Mouse (Mus musculus) heart, embryonic 16.5 days (tissue): Measurements from ENCODE around the gene Myo1a. TPM values are rescaled to one million over a fixed set of nuclear protein-coding genes. Genes with fewer than 3 reads are reported as not detected.

Experiments used
- ATAC-seq: fragments of 200-750 bp; cut with Nextera tagmentation; replicated peaks from 2 replicates; pipeline ENCODE4 v1.8.0; 2017; ENCODE audit warnings: moderate number of reproducible peaks; ENCODE audit not compliant: insufficient read depth, low FRiP score; ENCODE audit errors: extremely low read depth
- H3K27ac ChIP-seq: fragments of 300-500 bp; sonication (generic); 2 replicates; pipeline ENCODE4 v1.5.1; 2014; ENCODE audit warnings: mild to moderate bottlenecking, low read length, control low read depth, moderate library complexity
- H3K27me3 ChIP-seq: fragments of 300-500 bp; sonication (generic); 2 replicates; pipeline ENCODE4 v1.6.1; 2014; ENCODE audit warnings: low read length, mixed read lengths; ENCODE audit not compliant: control insufficient read depth, insufficient read depth
- H3K36me3 ChIP-seq: fragments of 300-500 bp; sonication (generic); 2 replicates; pipeline ENCODE4 v1.6.1; 2014; ENCODE audit not compliant: control insufficient read depth, insufficient read depth
- H3K4me1 ChIP-seq: fragments of 300-500 bp; sonication (generic); 2 replicates; pipeline ENCODE4 v1.6.1; 2014; ENCODE audit warnings: low read length, mixed read lengths; ENCODE audit not compliant: control insufficient read depth, insufficient read depth
- H3K4me2 ChIP-seq: fragments of 300-500 bp; sonication (generic); 2 replicates; pipeline ENCODE4 v1.6.1; 2014; ENCODE audit warnings: low read depth, mild to moderate bottlenecking, control low read depth, low read length
- H3K4me3 ChIP-seq: fragments of 300-500 bp; sonication (generic); 2 replicates; pipeline ENCODE4 v1.5.1; 2014; ENCODE audit warnings: mild to moderate bottlenecking, control low read depth, low read length
- H3K9ac ChIP-seq: fragments of 300-500 bp; sonication (generic); 2 replicates; pipeline ENCODE4 v1.6.1; 2014; ENCODE audit warnings: low read length, control low read depth
- H3K9me3 ChIP-seq: fragments of 300-500 bp; sonication (generic); replicated peaks from 2 replicates; pipeline ENCODE4 v1.6.1; 2016; ENCODE audit warnings: low read length; ENCODE audit not compliant: control insufficient read depth
- WGBS: fragments of 180-500 bp; shearing (Covaris S2); extraction: QIAGEN DNeasy Blood & Tissue Kit; methylation state at CpG from one replicate; pipeline ENCODE4 v1.1.7; 2014; 5-methylcytosine and 5-hydroxymethylcytosine counted together
- polyA plus RNA-seq: library from polyadenylated mRNA; unstranded; fragments of >200 nt; fragmentation: Nextera tagmentation; extraction: Ambion mirVana; gene quantifications from 2 replicates; pipeline ENCODE4 v1.2.1, GENCODE M21; 2015

Gene Myo1a
- polyA plus RNA-seq, 1 experiment from 2014 or later, result 1.8 TPM

DNA sequence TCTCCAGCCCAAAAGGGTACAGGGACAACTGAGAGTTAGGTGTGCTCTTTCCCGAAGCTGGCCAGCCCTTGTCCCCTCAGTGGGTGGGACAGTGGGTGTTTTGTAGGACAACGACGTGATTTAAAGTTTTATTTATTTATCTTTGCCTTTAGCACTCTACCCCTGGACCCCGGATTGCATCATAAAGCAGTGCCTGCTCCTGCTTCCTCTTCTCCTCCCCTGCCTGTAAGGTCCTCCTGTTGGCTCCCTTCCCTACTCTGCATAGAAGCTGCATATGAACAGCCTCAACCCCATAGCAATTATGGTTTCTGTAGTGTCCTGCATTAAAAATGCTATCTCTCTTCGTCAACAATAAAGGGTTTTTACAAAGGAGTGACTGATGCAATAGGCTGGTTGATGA is 26.4 kb downstream of the Myo1a start:
- no peak for ATAC-seq
- Histone ChIP-seq H3K27me3 (peaks cover 6% of the 10 kb centered on the region; the same call in 1 of the 2 replicates), H3K4me2 (no peak overlapping the region), H3K9ac (no peak overlapping the region), H3K4me1 (no peaks in the 10 kb centered on the region), H3K4me3 (no peak overlapping the region), H3K36me3 (no peaks in the 10 kb centered on the region), H3K9me3 (no peaks in the 10 kb centered on the region), H3K27ac (no peak overlapping the region)
- WGBS, result 39% methylated on average over 5 of the region's 5 CpGs

GRCm38 (mm10) chr10:127734434-127734833 is 29.5 kb downstream of the Myo1a start:
- no peaks in the 10 kb centered on the region for H3K27me3 ChIP-seq
- no peak overlapping the region for H3K4me3 ChIP-seq
- no peak overlapping the region for H3K27ac ChIP-seq
- H3K4me2 ChIP-seq, result no peak overlapping the region
- H3K36me3 ChIP-seq, result no peaks in the 10 kb centered on the region
- H3K4me1 ChIP-seq, result 0 out of 2 replicates have a peak, but pooled peaks cover 2% of the 10 kb centered on the region
- no peaks in the 10 kb centered on the region for H3K9me3 ChIP-seq
- no peak overlapping the region for H3K9ac ChIP-seq
- no peak for ATAC-seq
- 25% methylated on average over 5 of the region's 5 CpGs for WGBS

DNA sequence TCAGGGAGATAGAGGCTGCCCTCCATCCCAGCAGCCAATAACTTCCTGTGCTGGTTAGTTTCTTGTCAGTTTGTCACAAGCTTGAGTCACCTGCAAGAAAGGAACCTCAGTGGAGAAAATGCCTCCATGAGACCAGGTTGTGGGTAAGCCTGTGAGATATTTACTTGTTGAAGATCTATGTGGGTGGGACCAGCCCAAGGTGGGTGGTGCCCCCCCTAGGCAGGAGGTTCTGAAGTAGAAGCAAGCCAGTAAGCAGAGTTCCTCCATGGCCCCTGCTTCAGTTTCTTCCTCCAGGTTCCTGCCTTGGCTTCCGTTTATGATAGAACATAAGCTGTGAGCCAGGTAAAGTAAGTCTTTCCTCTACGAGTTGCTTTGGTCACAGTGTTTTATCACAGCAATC is 31.3 kb downstream of the Myo1a start:
- Histone ChIP-seq H3K4me2 (no peak overlapping the region), H3K27me3 (no peaks in the 10 kb centered on the region), H3K36me3 (no peaks in the 10 kb centered on the region), H3K9ac (no peak overlapping the region), H3K27ac (no peak overlapping the region), H3K4me1 (peaks cover 7% of the 10 kb centered on the region), H3K9me3 (no peaks in the 10 kb centered on the region), H3K4me3 (no peak overlapping the region)
- no peak for ATAC-seq
- WGBS, result 66% methylated on average over 2 of the region's 2 CpGs

GRCm38 (mm10) chr10:127736916-127737315 is 31.9 kb downstream of the Myo1a start:
- 48% methylated on average over 4 of the region's 4 CpGs for WGBS

GRCm38 (mm10) chr10:127737552-127737951 is 32.6 kb downstream of the Myo1a start:
- Histone ChIP-seq H3K4me2 (no peak overlapping the region), H3K9me3 (no peaks in the 10 kb centered on the region), H3K9ac (no peak overlapping the region), H3K4me1 (peaks cover 7% of the 10 kb centered on the region), H3K36me3 (peaks cover 10% of the 10 kb centered on the region; the same call in 1 of the 2 replicates), H3K27me3 (no peaks in the 10 kb centered on the region), H3K27ac (no peak overlapping the region), H3K4me3 (no peak overlapping the region)
- ATAC-seq, result no peak
- WGBS, result 15% methylated on average over 2 of the region's 2 CpGs

More at GRCm38 (mm10) chr10:127736916-127737315, 31.9 kb downstream of the Myo1a start:
- Histone ChIP-seq H3K27ac (no peak overlapping the region), H3K9ac (no peak overlapping the region), H3K36me3 (peaks cover 6% of the 10 kb centered on the region; the same call in 1 of the 2 replicates), H3K4me1 (peaks cover 7% of the 10 kb centered on the region), H3K4me2 (no peak overlapping the region), H3K9me3 (no peaks in the 10 kb centered on the region), H3K27me3 (no peaks in the 10 kb centered on the region), H3K4me3 (no peak overlapping the region)
- no peak for ATAC-seq

GRCm38 (mm10) chr10:127738151-127738882 is 33.3 kb downstream of the Myo1a start:
- WGBS, result 35% methylated on average over 13 of the region's 13 CpGs
- Histone ChIP-seq H3K4me1 (peaks cover 7% of the 10 kb centered on the region), H3K27me3 (no peaks in the 10 kb centered on the region), H3K9ac (no peak overlapping the region; the same call in 1 of the 2 replicates), H3K9me3 (no peaks in the 10 kb centered on the region), H3K4me3 (no peak overlapping the region), H3K4me2 (peak overlapping the region; percentile 64), H3K27ac (no peak overlapping the region), H3K36me3 (peaks cover 18% of the 10 kb centered on the region)
- no peak for ATAC-seq

DNA sequence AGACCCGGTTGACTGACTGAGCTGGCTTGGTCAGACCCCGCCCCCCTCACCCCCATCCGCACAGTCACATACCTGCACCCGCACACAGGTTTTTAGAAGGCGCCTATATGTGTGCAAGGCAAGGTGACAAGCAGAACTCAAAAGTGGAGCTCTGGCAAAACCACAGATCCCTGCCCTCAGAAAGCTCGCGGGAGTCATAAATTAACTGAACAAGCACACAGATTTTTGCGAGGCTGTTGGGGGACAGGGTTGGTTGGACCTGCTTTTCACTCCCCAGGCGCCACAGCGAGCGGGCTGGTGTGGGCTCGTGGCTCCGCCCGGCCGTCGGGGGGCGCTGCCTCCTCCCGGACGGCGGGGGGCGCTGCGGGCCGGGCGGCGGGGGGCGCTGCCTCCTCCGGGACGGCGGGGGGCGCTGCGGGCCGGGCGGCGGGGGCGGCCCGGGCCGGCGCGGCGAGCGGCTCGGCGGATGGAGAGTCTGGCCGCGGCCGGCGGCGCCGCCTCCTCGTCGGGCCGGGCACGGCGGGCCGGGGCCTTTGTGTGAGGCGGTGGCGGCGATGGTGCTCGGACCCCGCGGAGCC is 34.2 kb downstream of the Myo1a start, which contains the start of gene Zbtb39:
TSS of gene Zbtb39 (plus strand) at position 456 of the 578 bp plus-strand sequence.
- Histone ChIP-seq H3K9me3 (no peaks in the 10 kb centered on the region), H3K4me3 (peak within 1 kb of the TSS; percentile 85), H3K9ac (peak within 1 kb of the TSS; percentile 92), H3K4me2 (peak within 1 kb of the TSS; percentile 79), H3K27me3 (no peaks in the 10 kb centered on the region), H3K36me3 (peaks cover 27% of the 10 kb centered on the region), H3K27ac (peak within 1 kb of the TSS; percentile 73), H3K4me1 (peaks cover 7% of the 10 kb centered on the region)
- ATAC-seq, result peak; percentile 84
- WGBS, result under 1% methylated on average over 39 of the region's 61 CpGs

GRCm38 (mm10) chr10:127739661-127740161 is 34.7 kb downstream of the Myo1a start:
- Histone ChIP-seq H3K4me3 (peak overlapping the region; percentile 85), H3K4me1 (peaks cover 7% of the 10 kb centered on the region), H3K9ac (peak overlapping the region; percentile 92), H3K27me3 (no peaks in the 10 kb centered on the region), H3K9me3 (no peaks in the 10 kb centered on the region), H3K27ac (peak overlapping the region; percentile 73), H3K4me2 (peak overlapping the region; percentile 79), H3K36me3 (peaks cover 32% of the 10 kb centered on the region)
- WGBS, result under 1% methylated on average over 44 of the region's 55 CpGs
- ATAC-seq, result peak; percentile 53

- H3K36me3 ChIP-seq, result peaks cover 35% of the 10 kb centered on the region
- H3K27me3 ChIP-seq, result no peaks in the 10 kb centered on the region
- H3K9ac ChIP-seq, result no peak overlapping the region
- H3K9me3 ChIP-seq, result no peaks in the 10 kb centered on the region
- peaks cover 5% of the 10 kb centered on the region for H3K4me1 ChIP-seq
- 63% methylated on average over 5 of the region's 5 CpGs for WGBS
- ATAC-seq, result no peak
- H3K4me2 ChIP-seq, result no peak overlapping the region
- H3K4me3 ChIP-seq, result no peak overlapping the region
- H3K27ac ChIP-seq, result no peak overlapping the region
Observed at GRCm38 (mm10) chr10:127744661-127745060, 39.7 kb downstream of the Myo1a start.
